Mouse (Mus musculus) kidney, adult 9 months (tissue): ENCODE data around the gene Tnfrsf8.

ENCODE experiments used
- DNase-seq: peaks from one replicate; pipeline ENCODE4 v3.0.0; 2022

Gene Tnfrsf8

GRCm38 (mm10) chr4:145266505-145266904 is 48.5 kb downstream of the Tnfrsf8 start:
- DNase-seq = no peak

GRCm38 (mm10) chr4:145264761-145265160 is 50.2 kb downstream of the Tnfrsf8 start:
- no peak for DNase-seq

GRCm38 (mm10) chr4:145263583-145263982 is 51.4 kb downstream of the Tnfrsf8 start:
- DNase-seq = no peak

GRCm38 (mm10) chr4:145260802-145261201 is 54.2 kb downstream of the Tnfrsf8 start:
- DNase-seq = no peak

GRCm38 (mm10) chr4:145257751-145258434 is 57.1 kb downstream of the Tnfrsf8 start:
- DNase-seq = no peak

GRCm38 (mm10) chr4:145256144-145256543 is 58.8 kb downstream of the Tnfrsf8 start:
- DNase-seq = no peak

- no peak for DNase-seq
These were observed 60.5 kb downstream of the Tnfrsf8 start for GRCm38 (mm10) chr4:145254418-145254817.

GRCm38 (mm10) chr4:145252611-145253010 is 62.4 kb downstream of the Tnfrsf8 start:
- no peak for DNase-seq

GRCm38 (mm10) chr4:145251546-145251945 is 63.4 kb downstream of the Tnfrsf8 start:
- DNase-seq = no peak

- DNase-seq = no peak
These were observed 65.0 kb downstream of the Tnfrsf8 start for GRCm38 (mm10) chr4:145250002-145250401.

GRCm38 (mm10) chr4:145247556-145247955 is 67.4 kb downstream of the Tnfrsf8 start:
- no peak for DNase-seq

- DNase-seq = peak; percentile 41
These were observed 68.6 kb downstream of the Tnfrsf8 start, which contains the start of gene Tnfrsf1b for GRCm38 (mm10) chr4:145246173-145247011. Gene Tnfrsf1b, minus strand, starts transcription at chr4:145246870.

- DNase-seq = no peak
These were observed 69.4 kb downstream of the Tnfrsf8 start for GRCm38 (mm10) chr4:145245581-145245980.

- no peak for DNase-seq
These were observed 70.3 kb downstream of the Tnfrsf8 start for GRCm38 (mm10) chr4:145244676-145245075.

GRCm38 (mm10) chr4:145242719-145243350 is 72.1 kb downstream of the Tnfrsf8 start:
- no peak for DNase-seq

- peak; percentile 32 for DNase-seq
These were observed 74.2 kb downstream of the Tnfrsf8 start for GRCm38 (mm10) chr4:145240723-145241231.

- peak; percentile 63 for DNase-seq
These were observed 75.7 kb downstream of the Tnfrsf8 start for GRCm38 (mm10) chr4:145239049-145239830.

GRCm38 (mm10) chr4:145236027-145236426 is 78.9 kb downstream of the Tnfrsf8 start:
- DNase-seq = no peak

GRCm38 (mm10) chr4:145233487-145234228 is 81.3 kb downstream of the Tnfrsf8 start:
- no peak for DNase-seq

GRCm38 (mm10) chr4:145231732-145232131 is 83.2 kb downstream of the Tnfrsf8 start:
- no peak for DNase-seq

GRCm38 (mm10) chr4:145230647-145231046 is 84.3 kb downstream of the Tnfrsf8 start:
- no peak for DNase-seq
